Mouse (Mus musculus) spleen, postnatal 4 days (tissue): Measurements from ENCODE around the gene St3gal2.
"Not testable (repeated sequence)": the region's sequence is repeated elsewhere in the genome, so short reads cannot be mapped to it uniquely, and the experiment has no call there.

Experiments used
- DNase-seq, 2 experiments: peaks; one replicate each; pipeline ENCODE4 v3.0.0; 2022; ENCODE audit warnings: low spot score in 2 of 2

Gene St3gal2

DNA sequence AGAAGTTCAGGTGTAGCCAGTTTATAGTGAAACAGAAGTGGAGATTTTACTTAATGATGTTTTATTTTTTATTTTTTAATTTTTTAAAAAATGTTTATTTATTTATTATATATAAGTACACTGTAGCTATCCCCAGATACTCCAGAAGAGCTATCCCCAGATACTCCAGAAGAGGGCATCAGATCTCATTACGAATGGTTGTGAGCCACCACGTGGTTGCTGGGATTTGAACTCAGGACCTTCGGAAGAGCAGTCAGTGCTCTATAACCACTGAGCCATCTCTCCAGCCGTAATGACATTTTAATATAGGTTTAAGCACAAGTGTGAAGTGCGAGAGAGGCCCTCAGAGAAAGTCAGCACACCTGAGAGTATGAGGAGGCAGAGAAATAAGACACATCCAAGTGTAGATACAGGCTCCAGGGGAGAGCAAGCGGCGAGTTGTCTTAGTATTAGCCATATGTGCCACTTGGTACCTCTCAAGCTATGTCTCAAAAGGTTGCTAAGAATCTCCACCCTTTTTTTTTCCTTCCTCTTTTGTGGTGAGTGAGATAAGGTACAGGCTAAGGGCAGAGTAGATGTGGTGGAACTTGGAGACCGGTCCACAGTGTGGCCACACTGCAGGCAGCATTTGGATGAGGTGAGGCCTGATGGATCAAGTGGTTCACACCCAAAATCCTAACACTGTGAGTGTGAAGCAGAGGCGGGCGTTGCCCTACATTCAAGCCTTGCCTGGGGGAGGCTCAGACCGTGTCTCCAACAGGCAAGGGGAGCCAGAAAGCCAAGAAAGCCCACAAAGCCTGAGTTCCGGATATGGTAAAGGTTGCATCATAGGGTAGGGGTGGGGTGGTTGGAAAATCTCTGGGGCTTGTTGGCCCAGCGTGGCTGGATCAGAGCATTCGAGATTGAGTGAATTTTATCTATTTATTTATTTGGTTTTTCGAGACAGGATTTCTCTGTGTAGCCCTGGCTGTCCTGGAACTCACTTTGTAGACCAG is 7.8 kb upstream of the St3gal2 start:
- DNase-seq: no peak

GRCm38 (mm10) chr8:110917415-110917814 is 2.3 kb upstream of the St3gal2 start:
- DNase-seq: no peak

GRCm38 (mm10) chr8:110918027-110918426 is 1.7 kb upstream of the St3gal2 start:
- no peak for DNase-seq

- DNase-seq: no peak
Measured at GRCm38 (mm10) chr8:110918460-110918859, 1.3 kb upstream of the St3gal2 start.

- DNase-seq: no peak
Measured at GRCm38 (mm10) chr8:110920032-110920772, 480 bp downstream of the St3gal2 start.

DNA sequence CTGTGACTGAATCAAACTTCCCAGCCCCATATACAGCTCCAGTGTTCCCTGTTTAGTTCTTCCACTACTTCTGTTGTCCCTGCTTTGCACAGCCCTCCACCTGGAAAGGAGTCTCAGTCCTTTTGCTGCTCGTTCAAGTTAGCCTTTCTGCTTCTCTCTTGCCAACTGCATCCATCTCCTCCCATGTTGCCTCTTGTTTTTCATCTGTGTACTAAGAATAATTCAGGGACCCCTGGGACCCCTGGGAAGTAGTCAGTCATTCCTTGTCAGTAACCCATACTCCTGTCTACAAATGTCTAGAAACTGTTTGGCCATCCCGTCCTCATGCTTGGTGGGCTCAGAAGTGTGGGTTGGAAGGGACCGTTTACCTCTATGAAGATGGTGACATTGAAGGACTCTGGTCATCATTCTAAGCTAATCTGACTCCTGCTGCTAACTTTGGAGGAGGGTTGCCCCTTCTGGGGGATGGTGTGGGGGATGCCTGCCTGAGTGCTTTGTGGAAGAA is 1.1 kb downstream of the St3gal2 start:
- no peak for DNase-seq

DNA sequence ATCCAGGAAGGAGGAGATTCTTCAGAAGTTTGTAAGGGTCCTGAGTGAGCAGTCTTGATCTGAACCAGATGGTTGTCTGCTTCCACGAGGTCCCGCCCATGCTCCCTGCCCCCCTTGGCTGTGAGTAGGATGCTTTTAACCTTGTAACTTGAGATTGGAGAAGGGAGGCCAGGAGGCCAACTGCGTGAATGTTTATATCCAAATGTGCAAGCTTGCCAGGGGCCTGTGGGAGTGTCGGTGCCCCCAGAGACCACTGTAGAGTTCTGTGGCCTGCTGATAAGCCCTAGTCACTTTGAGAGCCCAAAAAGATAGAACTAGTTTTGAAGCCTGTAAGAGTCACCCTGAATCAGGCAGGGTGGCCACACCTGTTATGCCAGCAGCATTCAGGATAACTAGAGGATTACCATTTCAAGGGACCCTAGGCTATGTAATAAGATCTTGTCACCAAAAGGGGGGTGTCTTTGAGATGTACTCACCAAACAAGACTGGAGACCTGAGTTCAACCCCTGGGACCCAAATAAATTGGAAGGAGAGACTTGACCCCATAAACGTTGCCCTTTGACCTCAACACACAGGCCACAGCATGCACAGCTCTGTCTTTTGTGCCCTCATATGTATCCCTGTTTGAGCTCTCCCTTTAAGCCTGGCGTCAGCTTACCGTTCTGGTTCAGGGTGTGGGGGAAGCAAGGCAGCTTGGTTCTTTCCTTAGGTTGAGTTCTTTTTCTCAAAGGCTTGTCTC is 1.9 kb downstream of the St3gal2 start:
- peak; percentile 76 to 82 for DNase-seq

DNA sequence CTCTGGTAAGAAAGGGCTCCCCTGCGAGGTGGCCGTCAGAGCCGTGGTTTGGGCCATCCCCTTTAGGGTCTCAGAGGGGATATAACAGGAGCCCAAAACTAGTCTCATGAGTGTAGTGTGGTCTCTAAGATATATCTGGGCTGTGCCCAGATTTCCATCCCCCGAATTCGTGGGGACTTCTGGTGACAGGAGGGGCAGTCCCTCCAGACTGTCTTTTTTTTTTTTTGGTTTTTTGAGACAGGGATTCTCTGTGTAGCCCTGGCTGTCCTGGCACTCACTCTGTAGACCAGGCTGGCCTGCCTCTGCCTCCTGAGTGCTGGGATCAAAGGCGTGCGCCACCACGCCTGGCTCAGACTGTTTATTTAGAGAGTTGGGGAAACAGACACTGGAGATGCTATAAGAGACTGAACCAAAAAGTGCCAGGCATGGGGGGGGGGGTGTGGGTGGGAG is 6.0 kb downstream of the St3gal2 start:
- DNase-seq: no peak

DNA sequence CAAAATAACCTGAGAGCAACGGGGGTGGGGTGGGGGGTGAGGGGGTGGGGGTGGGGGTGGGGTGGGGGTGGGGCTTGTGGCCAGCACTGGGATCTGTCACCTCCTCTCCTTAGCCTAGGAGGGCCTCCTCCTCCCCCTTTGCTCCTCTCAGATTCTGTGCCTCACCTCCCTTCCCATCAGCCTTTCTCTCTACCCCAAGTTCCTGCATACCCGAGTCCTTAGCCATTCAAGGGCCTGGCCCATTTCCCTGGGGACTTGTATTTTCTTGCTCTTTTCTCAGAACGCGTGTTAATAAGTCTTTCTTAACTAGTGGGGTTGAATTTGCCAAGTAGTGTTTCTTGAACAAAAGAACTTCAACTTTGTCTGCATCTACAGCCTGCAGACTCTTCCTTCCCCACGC is 7.0 kb downstream of the St3gal2 start:
- DNase-seq: no peak

- DNase-seq: no peak
Measured at GRCm38 (mm10) chr8:110928435-110928834, 8.7 kb downstream of the St3gal2 start.

- peak; percentile 62 to 73 for DNase-seq
Measured at GRCm38 (mm10) chr8:110929066-110929465, 9.3 kb downstream of the St3gal2 start.

- DNase-seq: not testable (repeated sequence)
Measured at GRCm38 (mm10) chr8:110929672-110930071, 9.9 kb downstream of the St3gal2 start.

- DNase-seq: peak in 1 of 2 experiments; percentile 47
Measured at GRCm38 (mm10) chr8:110931176-110931939, 11.6 kb downstream of the St3gal2 start.

- DNase-seq: no peak
Measured at GRCm38 (mm10) chr8:110932444-110932843, 12.7 kb downstream of the St3gal2 start.

DNA sequence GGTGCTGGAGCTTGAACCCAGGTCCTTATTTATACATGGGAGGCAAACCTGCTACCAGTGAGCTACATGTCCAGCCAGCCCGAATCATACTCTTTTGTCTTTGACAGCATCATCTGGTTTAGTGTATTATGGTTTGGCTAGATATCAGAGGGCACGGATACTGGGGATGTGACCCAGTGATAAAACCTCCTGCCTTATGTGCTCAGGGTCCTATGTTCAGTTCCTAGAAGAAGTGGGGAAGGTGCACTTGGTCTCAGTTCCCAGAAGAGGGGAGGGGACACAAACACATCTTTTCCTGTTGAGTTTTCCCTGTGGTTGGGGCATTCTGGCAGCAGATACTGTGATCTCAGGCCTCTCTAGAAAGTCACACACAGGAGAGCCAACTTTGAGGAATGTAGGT is 13.6 kb downstream of the St3gal2 start:
- no peak for DNase-seq

GRCm38 (mm10) chr8:110936217-110936616 is 16.5 kb downstream of the St3gal2 start:
- no peak for DNase-seq

- peak in 1 of 2 experiments; percentile 74 for DNase-seq
Measured at GRCm38 (mm10) chr8:110938882-110939589, 19.3 kb downstream of the St3gal2 start.

DNA sequence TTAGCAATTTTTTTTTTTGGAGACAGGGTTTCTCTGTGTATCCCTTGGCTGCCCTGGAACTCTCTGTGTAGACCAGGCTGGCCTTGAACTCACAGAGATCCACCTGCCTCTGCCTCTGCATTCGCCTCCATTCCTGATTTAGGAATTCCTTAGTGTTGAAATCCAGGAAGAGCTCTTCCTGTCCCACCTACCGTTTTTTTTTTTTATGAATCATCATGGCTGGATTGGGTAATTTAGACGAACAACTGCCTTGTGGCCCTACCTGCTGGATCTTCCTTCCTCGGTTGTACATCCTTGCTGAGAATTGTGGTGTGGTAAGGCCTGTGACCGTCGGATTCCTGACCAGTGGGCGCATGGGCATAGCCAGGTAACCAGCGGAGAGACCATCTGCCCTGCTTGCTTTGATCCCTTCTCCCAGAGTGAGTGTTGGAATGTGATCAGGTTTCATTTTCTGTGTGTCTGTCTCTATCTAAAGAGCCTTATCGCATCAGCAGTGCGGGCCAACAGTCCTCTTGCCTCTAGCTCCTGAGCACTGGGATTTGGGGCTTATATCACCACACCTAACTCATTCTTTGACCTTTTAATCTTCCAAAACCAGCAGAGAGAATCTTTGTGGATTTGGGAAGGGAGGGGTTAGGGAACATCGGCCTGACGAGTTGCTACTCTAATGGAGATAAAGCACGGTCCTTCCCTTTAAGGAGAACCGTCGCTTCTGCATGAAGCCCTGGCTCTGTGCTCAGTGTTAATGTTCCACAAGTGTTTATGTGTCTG is 21.1 kb downstream of the St3gal2 start:
- DNase-seq: no peak

- no peak for DNase-seq
Measured at GRCm38 (mm10) chr8:110941453-110941948, 21.8 kb downstream of the St3gal2 start.
